14 mouse cellular contexts compared by ENCODE assay signal in genomic region chr17:93140003-93140402, GRCm38 (mm10). TPM values are rescaled to one million over a fixed set of nuclear protein-coding genes. Genes with fewer than 3 reads are reported as not detected.
DNase-seq lines count a peak whose midpoint lies in the region; ATAC-seq and TF ChIP-seq lines count a peak whose summit lies in the region.
"Had no signal": no experiment of that assay in that cellular context is flagged by ENCODE, and none has a peak within 500 bp of the region (broad histone marks: within the 10 kb centered on the region; RNA-seq: fewer than 3 reads in every experiment).

No protein-coding gene starts in this region.

- intact Hi-C loops in heart, postnatal 14 days (cut with DNase I), result no loop called here
- intact Hi-C loops in left cerebral cortex, postnatal 25 days (cut with DNase I), result loop anchor here (5.0 kb wide), 1 partner anchor 928 kb away; no protein-coding TSS in a partner anchor

- no peaks in the 10 kb centered on the region for H3K36me3 ChIP-seq in midbrain, embryonic 11.5 days (ENCODE audit: control insufficient read depth, insufficient read depth, low read length)
- no peaks in the 10 kb centered on the region for H3K36me3 ChIP-seq in midbrain, embryonic 13.5 days
- no peaks in the 10 kb centered on the region for H3K36me3 ChIP-seq in lung, postnatal 0 days (ENCODE audit: insufficient read depth, low read length)

- no peaks in the 10 kb centered on the region for H3K9me3 ChIP-seq in midbrain, embryonic 11.5 days (ENCODE audit: control insufficient read depth, low read length)
- H3K9me3 ChIP-seq in midbrain, embryonic 13.5 days, result no peaks in the 10 kb centered on the region
- no peaks in the 10 kb centered on the region for H3K9me3 ChIP-seq in lung, postnatal 0 days (ENCODE audit: low read length)

- no peak for TF ChIP-seq EP300 in lung, postnatal 0 days (IDR thresholded peaks at IDR 0.05)

- no peak overlapping the region for H3K9ac ChIP-seq in midbrain, embryonic 11.5 days (ENCODE audit: low read length)
- H3K9ac ChIP-seq in midbrain, embryonic 13.5 days (replicated peaks), result no peak overlapping the region
- H3K9ac ChIP-seq in lung, postnatal 0 days (replicated peaks; ENCODE audit: low read depth), result no peak overlapping the region

- H3K4me3 ChIP-seq in midbrain, embryonic 11.5 days (ENCODE audit: low read depth, low read length), result no peak overlapping the region
- H3K4me3 ChIP-seq in midbrain, embryonic 13.5 days (replicated peaks), result no peak overlapping the region
- H3K4me3 ChIP-seq in lung, postnatal 0 days (ENCODE audit: low read depth, low read length), result no peak overlapping the region

- no peak for TF ChIP-seq CTCF in lung, postnatal 0 days (IDR thresholded peaks at IDR 0.05)

- WGBS in midbrain, embryonic 11.5 days, result 60% methylated on average over 1 of the region's 1 CpGs
- WGBS in midbrain, embryonic 13.5 days, result 61% methylated on average over 1 of the region's 1 CpGs
- WGBS in lung, postnatal 0 days, result 54% methylated on average over 1 of the region's 1 CpGs

- H3K27me3 ChIP-seq in midbrain, embryonic 11.5 days (ENCODE audit: control insufficient read depth, insufficient read depth, low read length), result no peaks in the 10 kb centered on the region
- H3K27me3 ChIP-seq in midbrain, embryonic 13.5 days, result no peaks in the 10 kb centered on the region
- H3K27me3 ChIP-seq in lung, postnatal 0 days (replicated peaks; ENCODE audit: insufficient read depth, low read length), result no peaks in the 10 kb centered on the region

- peak; percentile 66 for DNase-seq in heart, adult 11 months
- DNase-seq in heart, postnatal 14 days, result no peak
- no peak for DNase-seq in midbrain, embryonic 11.5 days (ENCODE audit: low spot score, missing footprints)
- DNase-seq in R1 (ENCODE audit: low read depth, low spot score), result peak; percentile 27
- peak; percentile 23 to 55 for DNase-seq in left cerebral cortex, postnatal 25 days (ENCODE audit: low spot score in 2 of 2)
- no peak for DNase-seq in lung, postnatal 0 days (ENCODE audit: low spot score)
- DNase-seq: adrenal gland, adult 2 months; cerebellum, adult 9-11 months; gastrocnemius, postnatal 36 days; heart, postnatal 10 days; lung, postnatal 36 days had no signal

- no peak overlapping the region for H3K27ac ChIP-seq in midbrain, embryonic 11.5 days (ENCODE audit: low read depth, low read length)
- no peak overlapping the region for H3K27ac ChIP-seq in midbrain, embryonic 13.5 days
- no peak overlapping the region for H3K27ac ChIP-seq in lung, postnatal 0 days (ENCODE audit: low read length)

- no peaks in the 10 kb centered on the region for H3K4me1 ChIP-seq in midbrain, embryonic 11.5 days (ENCODE audit: control insufficient read depth, insufficient read depth, low read length)
- no peaks in the 10 kb centered on the region for H3K4me1 ChIP-seq in midbrain, embryonic 13.5 days (replicated peaks)
- no peaks in the 10 kb centered on the region for H3K4me1 ChIP-seq in lung, postnatal 0 days (ENCODE audit: insufficient read depth, low read depth, low read length)

- peak; percentile 58 for ATAC-seq in midbrain, embryonic 11.5 days (ENCODE audit: low FRiP score)
- ATAC-seq in midbrain, embryonic 13.5 days, result no peak
- no peak for ATAC-seq in lung, postnatal 0 days
- ATAC-seq: inflammation-experienced regulatory T-cells, adult 6 months had no signal

- H3K4me2 ChIP-seq in midbrain, embryonic 11.5 days, result no peak overlapping the region
- H3K4me2 ChIP-seq in midbrain, embryonic 13.5 days (replicated peaks), result no peak overlapping the region
- H3K4me2 ChIP-seq in lung, postnatal 0 days (replicated peaks; ENCODE audit: low read depth, low read length), result no peak overlapping the region
- H3K4me2 ChIP-seq: liver, embryonic 11.5 days had no signal

RNA-seq across cellular contexts. Expression of gene Adcyap1, which starts 58.8 kb away (rescaled TPM):
- not detected for total RNA-seq in heart, postnatal 14 days (2021)
- 19.1 and 22.4 TPM in 2 replicates for polyA plus RNA-seq in midbrain, embryonic 11.5 days (2014; fragmentation: Nextera tagmentation; extraction: Ambion mirVana)
- 18.8 and 20.3 TPM in 2 replicates for polyA plus RNA-seq in midbrain, embryonic 13.5 days (2015; fragmentation: Nextera tagmentation; extraction: Ambion mirVana)
- 10 to 100 TPM; 38.7 to 43.8 TPM for total RNA-seq in left cerebral cortex, postnatal 25 days (2021)
- polyA plus RNA-seq in lung, postnatal 0 days (2015; fragmentation: Nextera tagmentation; extraction: Ambion mirVana), result 0.17 and 0.20 TPM in 2 replicates
- total RNA-seq: gastrocnemius, postnatal 36 days; heart, postnatal 10 days had no signal
- polyA plus RNA-seq: inflammation-experienced regulatory T-cells, adult 6 months had no signal

Comparison
In these comparisons a context has a peak if more than half of its experiments do, and no peak if none do; other contexts are left out.
1. DNase-seq: peak in heart, adult 11 months (single experiment), R1 (single experiment) and left cerebral cortex, postnatal 25 days (2 of 2); none in heart, postnatal 14 days (0 of 2), midbrain, embryonic 11.5 days (single experiment) and lung, postnatal 0 days (single experiment).
2. RNA of gene Adcyap1, which starts 58.8 kb away (polyA plus RNA-seq): 19.1 to 22.4 TPM in midbrain, embryonic 11.5 days and 18.8 to 20.3 TPM in midbrain, embryonic 13.5 days; 0.17 to 0.20 TPM in lung, postnatal 0 days; every median in the first group is over 10 times any median in the second.